Mouse (Mus musculus): ENCODE results near the gene Cdk1. TPM values are rescaled to one million over a fixed set of nuclear protein-coding genes. Genes with fewer than 3 reads are reported as not detected.
A peak's percentile ranks its signal among the peaks of the same experiment; 100 is the strongest.

The Cdk1 gene
- polyA plus RNA-seq, 1 experiment, result 2.0 TPM

DNA sequence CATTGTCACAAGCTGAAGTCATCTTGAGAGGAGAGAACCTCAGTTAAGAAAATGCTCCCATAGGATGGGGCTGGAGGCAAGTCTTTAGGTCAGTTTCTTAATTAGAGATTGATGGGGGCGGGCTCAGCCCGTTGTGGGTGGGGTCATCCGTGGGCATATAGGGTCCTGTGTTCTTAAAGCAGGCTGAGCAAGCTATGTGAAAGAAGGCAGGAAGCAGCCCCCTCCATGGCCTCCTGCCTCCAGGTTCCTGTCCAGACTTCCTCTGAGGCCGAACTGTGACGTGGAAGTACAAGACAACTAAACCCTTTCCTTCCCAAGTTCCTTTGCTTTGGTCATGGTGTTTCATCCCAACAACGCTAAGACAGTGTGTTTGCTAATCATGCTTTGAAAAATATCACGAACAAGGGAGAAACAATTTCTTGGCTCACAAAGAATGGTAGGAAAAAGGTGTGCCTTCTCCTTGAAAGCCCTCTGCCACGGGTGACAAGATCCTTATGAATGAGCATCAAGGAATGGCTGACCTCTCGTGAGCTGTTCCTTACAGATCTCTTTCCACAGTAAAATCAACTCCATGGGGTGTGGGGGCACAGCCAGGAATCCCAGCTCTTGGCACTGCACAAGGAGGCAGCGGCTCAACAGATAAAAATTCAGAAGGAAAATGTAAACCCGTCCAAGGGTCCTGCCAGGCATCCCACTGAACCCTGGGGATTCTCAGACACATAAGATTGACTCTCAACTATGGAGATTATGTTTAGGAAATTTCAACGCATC lies 1.5 kb downstream of the Cdk1 start:
- no peak for DNase-seq (ENCODE audit: extremely low spot score in 1 of 2, low spot score in 1 of 2)

- no peak for DNase-seq (ENCODE audit: extremely low spot score in 1 of 2, low spot score in 1 of 2)
Observed at GRCm38 (mm10) chr10:69348206-69348605, 4.5 kb downstream of the Cdk1 start.

DNA sequence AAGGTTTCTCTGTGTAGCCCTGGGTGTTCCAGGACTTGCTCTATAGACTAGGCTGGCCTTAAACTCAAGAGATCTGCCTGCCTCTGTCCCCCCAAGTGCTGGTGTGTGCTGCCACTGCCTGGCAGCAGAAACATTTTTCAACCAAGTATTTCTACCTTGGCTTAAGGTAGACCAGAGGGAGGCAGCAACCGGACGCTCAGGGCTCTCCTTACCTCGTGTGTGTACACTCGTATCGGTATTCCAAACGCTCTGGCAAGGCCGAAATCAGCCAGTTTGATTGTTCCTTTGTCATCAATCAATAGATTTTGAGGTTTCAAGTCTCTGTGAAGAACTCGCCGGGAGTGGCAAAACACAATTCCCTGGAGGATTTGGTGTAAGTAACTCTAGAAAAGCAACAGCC lies 10.4 kb downstream of the Cdk1 start:
- no peak for DNase-seq (ENCODE audit: extremely low spot score in 1 of 2, low spot score in 1 of 2)

GRCm38 (mm10) chr10:69341570-69342227 lies 11.0 kb downstream of the Cdk1 start:
- no peak for DNase-seq (ENCODE audit: extremely low spot score in 1 of 2, low spot score in 1 of 2)

GRCm38 (mm10) chr10:69340001-69340400 lies 12.7 kb downstream of the Cdk1 start:
- no peak for DNase-seq (ENCODE audit: extremely low spot score in 1 of 2, low spot score in 1 of 2)

GRCm38 (mm10) chr10:69336219-69336618 lies 16.5 kb downstream of the Cdk1 start:
- DNase-seq (ENCODE audit: extremely low spot score in 1 of 2, low spot score in 1 of 2), result no peak

GRCm38 (mm10) chr10:69335611-69336010 lies 17.1 kb downstream of the Cdk1 start:
- DNase-seq (ENCODE audit: extremely low spot score in 1 of 2, low spot score in 1 of 2), result no peak

GRCm38 (mm10) chr10:69335195-69335536 lies 17.6 kb downstream of the Cdk1 start:
- no peak for DNase-seq (ENCODE audit: extremely low spot score in 1 of 2, low spot score in 1 of 2)

- DNase-seq (ENCODE audit: extremely low spot score in 1 of 2, low spot score in 1 of 2), result peak in 1 of 2 experiments; percentile 38
Observed at GRCm38 (mm10) chr10:69334271-69335194, 18.2 kb downstream of the Cdk1 start.

DNA sequence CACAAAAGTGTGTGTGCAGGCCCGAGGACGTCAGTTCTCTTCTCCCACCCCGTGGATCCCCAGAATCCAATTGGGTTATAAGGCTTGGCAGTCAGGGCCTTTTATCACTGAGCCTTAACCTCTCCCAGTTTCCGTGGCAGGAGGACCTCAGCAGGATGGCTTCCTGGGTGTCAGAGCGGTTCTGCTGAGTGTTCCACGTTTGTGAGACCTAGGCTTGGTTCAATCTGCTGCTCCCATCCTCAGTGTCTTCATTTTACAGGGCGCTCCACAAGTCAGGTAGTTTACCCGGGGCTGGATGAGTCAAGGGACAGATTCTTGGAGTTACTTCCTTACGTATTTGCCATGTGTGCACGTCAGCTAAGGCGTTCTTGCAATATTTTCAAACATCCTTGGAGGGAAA lies 19.5 kb downstream of the Cdk1 start:
- DNase-seq (ENCODE audit: extremely low spot score in 1 of 2, low spot score in 1 of 2), result no peak

GRCm38 (mm10) chr10:69331231-69331630 lies 21.5 kb downstream of the Cdk1 start:
- no peak for DNase-seq (ENCODE audit: extremely low spot score in 1 of 2, low spot score in 1 of 2)

GRCm38 (mm10) chr10:69328656-69329046 lies 24.1 kb downstream of the Cdk1 start:
- no peak for DNase-seq (ENCODE audit: extremely low spot score in 1 of 2, low spot score in 1 of 2)

DNA sequence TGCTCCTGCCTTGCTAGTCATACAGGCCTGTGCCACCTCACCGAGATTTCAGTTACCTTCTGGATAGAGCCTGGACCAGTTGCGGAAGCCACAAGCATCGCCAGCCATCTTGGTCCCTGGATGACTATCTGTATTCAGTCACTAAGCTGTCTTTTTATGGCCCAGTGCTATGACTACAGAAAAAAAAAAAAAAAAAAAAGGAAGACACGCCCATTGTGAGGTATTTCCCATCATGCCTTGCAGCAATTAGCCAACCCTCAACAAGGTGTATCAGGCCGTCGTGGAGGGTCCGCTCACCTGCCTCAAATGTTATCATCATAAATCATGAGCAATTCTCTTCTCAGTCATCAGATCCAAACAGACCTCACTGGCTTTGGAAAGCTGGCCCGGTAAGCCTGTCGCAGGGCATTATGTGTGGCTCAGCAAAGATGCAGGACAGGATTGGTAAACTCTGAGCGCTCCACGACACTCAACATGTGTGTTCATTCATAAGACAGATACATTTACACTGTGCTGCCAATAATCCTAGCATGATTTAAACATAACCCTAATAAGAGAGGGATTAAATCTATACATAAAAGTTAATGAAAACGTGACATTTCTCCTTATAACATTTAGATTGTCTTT lies 24.6 kb downstream of the Cdk1 start:
- DNase-seq (ENCODE audit: extremely low spot score in 1 of 2, low spot score in 1 of 2), result no peak

DNA sequence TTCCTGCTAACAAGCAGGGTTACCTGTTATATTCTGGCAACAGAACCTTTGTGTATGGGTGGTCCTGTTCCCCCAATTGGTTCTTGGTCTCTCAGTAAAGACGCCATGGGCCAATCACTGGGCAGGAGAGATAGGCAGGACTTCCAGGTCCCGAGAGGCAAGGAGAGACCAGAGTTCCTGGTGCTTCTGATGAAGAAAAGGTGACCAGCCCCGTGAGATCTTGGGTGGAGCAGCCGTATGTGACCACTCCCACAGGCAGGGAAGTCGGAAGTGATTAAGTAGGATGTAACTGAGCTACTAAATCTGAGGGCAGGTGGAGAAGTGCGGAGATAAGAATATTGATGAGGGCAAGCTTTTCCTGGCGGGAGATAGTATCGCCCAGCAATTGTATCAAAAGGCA lies 25.4 kb downstream of the Cdk1 start:
- DNase-seq (ENCODE audit: extremely low spot score in 1 of 2, low spot score in 1 of 2), result no peak

DNA sequence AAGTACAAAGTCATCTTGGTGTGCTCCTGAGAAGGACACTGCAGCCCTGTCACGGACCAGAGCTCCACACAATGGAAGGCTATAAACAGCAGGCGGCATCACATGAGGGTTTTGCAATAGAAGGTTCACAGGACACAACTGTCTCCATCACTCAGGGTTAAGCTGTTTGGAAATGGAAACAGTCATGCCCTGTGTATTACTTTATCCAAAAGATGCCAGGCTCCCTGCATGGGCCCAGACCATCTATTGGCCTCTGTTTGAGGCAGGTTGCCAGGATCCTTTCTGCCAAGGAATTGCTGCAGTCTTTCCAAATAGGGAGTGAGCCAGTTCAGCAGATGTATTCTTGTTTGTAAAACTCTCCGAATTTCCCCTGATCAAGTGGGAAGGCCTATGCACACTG lies 26.3 kb downstream of the Cdk1 start:
- DNase-seq (ENCODE audit: extremely low spot score in 1 of 2, low spot score in 1 of 2), result peak in 1 of 2 experiments; percentile 28

- no peak for DNase-seq (ENCODE audit: extremely low spot score in 1 of 2, low spot score in 1 of 2)
Observed at GRCm38 (mm10) chr10:69324816-69325215, 27.9 kb downstream of the Cdk1 start.

GRCm38 (mm10) chr10:69323986-69324385 lies 28.8 kb downstream of the Cdk1 start:
- DNase-seq (ENCODE audit: extremely low spot score in 1 of 2, low spot score in 1 of 2), result no peak

DNA sequence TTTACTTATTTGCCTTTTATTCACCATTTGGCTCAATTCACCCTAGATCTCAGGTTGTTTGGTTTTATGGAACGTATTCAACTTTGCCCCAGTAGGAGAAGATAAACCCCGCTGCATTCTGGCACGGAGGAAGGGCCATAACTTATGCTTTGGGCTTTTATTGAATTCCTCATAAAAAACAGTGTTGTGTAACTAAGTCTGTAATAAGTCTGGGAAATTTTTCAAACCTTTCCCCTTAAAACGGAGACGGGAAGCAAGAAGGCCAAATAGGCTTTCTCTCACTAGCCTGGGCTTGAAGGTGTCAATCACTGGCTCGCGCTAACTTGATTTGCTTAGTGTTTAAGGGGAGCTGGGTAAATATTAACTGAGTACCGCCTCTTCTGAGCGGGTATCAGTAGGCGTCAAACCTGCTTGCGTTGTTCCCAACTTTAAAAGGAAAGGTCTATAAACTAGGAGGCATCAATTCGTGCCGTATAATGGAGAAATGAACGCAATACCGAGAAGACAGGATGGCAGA lies 31.2 kb downstream of the Cdk1 start:
- DNase-seq (ENCODE audit: extremely low spot score in 1 of 2, low spot score in 1 of 2), result no peak

GRCm38 (mm10) chr10:69320667-69321518 lies 31.8 kb downstream of the Cdk1 start:
- peak; percentile 31 to 90 for DNase-seq (ENCODE audit: extremely low spot score in 1 of 2, low spot score in 1 of 2)

- no peak for DNase-seq (ENCODE audit: extremely low spot score in 1 of 2, low spot score in 1 of 2)
Observed at GRCm38 (mm10) chr10:69318514-69318913, 34.2 kb downstream of the Cdk1 start.

Data from frontal cortex, adult 2 months (tissue).